Mouse (Mus musculus) gastrocnemius, postnatal 4 days (tissue): ENCODE results near the gene Cp. TPM values are rescaled to one million over a fixed set of nuclear protein-coding genes. Genes with fewer than 3 reads are reported as not detected.
"Not testable (repeated sequence)": the region's sequence is repeated elsewhere in the genome, so short reads cannot be mapped to it uniquely, and the experiment has no call there.

Experiments used
- DNase-seq, 2 experiments: peaks; one replicate each; pipeline ENCODE4 v3.0.0; 2021 to 2022; ENCODE audit warnings: low spot score in 2 of 2, mixed read lengths in 2 of 2
- long read RNA-seq, 2 experiments: library from polyadenylated mRNA; stranded (forward); transcript quantifications; one replicate each; pipeline ENCODE4 v2.0.0; 2021
- total RNA-seq, 2 experiments: library from RNA; stranded (reverse); gene quantifications; 2 replicates each; pipeline ENCODE4 v1.2.3; 2021

Cp gene
- total RNA-seq, result 10 to 100 TPM in 1 of 2 experiments, 1 to 10 TPM in 1; 9.4 to 10.1 TPM
- long read RNA-seq, experiment 1, partial matches to known transcripts, result 0 of 3 reads
- long read RNA-seq, experiment 1, other reads (novel, unspliced or antisense), result 2 of 3 reads
- long read RNA-seq, experiment 2, full-length matches to known transcripts, result 2 of 2 reads
- long read RNA-seq, experiment 2, partial matches to known transcripts, result 0 of 2 reads
- long read RNA-seq, experiment 2, other reads (novel, unspliced or antisense), result 0 of 2 reads

GRCm38 (mm10) chr3:19956885-19957284 is at the start of gene Cp:
Gene Cp, plus strand, starts transcription at chr3:19957054.
- DNase-seq, result no peak

GRCm38 (mm10) chr3:19948552-19948951 is 8.3 kb upstream of the Cp start:
- DNase-seq, result no peak

- not testable (repeated sequence) for DNase-seq
These were observed 7.5 kb upstream of the Cp start for GRCm38 (mm10) chr3:19949401-19949800.

- DNase-seq, result no peak
These were observed 3.4 kb upstream of the Cp start for GRCm38 (mm10) chr3:19953425-19953824.

DNA sequence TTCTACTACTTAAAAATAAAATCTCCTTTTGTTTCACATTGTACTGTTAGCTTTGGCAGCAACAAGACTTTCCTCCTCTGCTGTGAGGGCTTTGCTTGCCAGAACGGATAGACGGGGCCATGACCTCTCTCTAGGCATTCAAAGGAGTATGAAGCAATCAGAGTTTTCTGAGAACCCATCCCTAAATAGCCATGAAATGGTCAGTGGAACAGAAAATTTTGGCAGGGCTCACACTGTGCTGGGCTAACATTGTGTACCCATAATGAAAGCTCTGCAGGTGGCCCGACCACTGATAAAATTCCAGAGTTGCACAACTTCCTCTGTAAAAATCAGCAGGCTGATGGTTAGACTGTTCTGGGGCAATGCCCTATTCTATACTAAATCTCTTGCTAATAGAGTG is 3.0 kb upstream of the Cp start:
- DNase-seq, result peak in 1 of 2 experiments; percentile 41

DNA sequence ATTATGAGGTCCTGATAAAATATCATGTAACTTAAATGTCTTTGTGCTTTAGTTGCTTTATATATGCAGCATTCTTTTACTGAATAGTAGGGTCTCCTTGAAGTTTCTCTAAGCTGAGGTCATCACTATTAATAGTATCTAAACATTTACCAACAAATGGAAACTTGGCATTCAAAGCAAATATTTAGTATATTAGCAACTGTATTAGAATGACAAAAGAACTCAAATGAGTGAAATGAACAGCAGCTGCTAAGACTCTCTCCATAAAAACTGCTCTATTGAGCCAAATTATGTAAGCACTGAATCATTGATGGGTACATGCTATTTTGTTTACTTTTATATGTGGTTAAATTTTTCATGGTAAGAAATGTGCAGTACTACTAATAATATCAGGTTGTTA is 1.2 kb downstream of the Cp start:
- no peak for DNase-seq

DNA sequence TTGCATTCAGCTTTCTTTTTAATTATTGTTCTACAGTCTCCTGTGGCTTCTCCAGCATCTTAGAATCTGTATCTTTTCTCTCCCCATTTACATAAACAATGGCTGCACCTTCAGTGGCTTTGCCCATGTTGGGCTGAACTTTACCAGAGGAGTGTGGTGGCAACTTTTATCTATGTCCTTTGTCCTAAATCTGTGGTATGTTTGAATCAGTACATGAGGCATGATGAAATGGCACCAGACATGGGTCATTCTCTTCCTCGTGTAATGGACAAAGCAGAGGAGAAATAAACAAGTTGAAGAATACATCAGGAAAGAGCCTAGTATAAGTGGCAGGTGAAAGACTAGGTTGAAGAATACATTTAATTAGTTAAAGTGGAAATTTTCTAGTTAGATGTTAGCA is 2.1 kb downstream of the Cp start:
- DNase-seq, result no peak

DNA sequence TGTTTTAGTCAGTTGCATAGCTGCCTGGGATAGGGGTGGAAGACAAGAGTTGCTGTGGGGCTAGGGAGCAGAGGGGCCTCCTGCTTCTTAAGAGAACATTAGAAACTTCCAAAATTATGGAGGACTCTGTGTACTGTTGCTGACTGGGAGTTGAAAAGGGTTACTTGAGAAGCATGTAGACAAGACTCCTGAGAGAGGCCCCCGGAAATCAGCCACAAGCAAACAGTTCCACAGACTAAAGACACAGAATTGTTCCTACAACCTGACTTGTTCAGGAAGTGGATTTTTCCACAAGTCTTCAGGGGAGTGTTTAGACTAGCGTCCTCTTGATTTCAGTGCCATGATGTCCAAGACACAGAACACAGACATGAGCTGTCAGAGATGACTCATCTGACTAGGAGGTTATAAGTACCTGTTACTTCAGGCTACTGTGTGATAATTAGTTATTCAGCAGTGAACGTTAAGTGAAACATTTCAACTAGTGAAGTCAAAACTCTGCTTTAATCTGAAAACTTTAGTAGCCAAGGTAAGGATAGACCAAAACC is 3.8 kb downstream of the Cp start:
- no peak for DNase-seq

DNA sequence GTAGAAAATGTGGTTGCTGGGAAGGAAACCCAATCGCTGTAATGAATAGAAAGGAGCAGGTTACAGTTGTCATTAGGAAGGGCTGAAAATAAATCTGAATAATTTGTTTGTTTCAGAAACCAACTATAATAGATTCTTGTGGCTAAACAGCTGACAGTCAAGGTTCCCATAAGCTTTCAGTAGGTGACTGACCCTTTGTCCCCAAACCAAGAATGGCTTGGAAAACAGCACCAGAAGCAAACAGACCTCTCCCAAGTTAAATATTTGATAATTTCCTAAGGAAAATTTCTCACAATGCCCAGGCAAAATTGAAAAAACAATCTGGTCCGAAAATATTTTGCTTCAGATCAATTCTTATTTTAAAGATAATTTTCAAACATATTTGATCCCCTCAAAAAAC is 4.5 kb downstream of the Cp start:
- no peak for DNase-seq

- no peak for DNase-seq
These were observed 6.1 kb downstream of the Cp start for GRCm38 (mm10) chr3:19962769-19963513.

GRCm38 (mm10) chr3:19964625-19965188 is 7.9 kb downstream of the Cp start:
- DNase-seq, result no peak

- no peak for DNase-seq
These were observed 8.4 kb downstream of the Cp start for GRCm38 (mm10) chr3:19965239-19965638.

- no peak for DNase-seq
These were observed 9.2 kb downstream of the Cp start for GRCm38 (mm10) chr3:19966072-19966471.

DNA sequence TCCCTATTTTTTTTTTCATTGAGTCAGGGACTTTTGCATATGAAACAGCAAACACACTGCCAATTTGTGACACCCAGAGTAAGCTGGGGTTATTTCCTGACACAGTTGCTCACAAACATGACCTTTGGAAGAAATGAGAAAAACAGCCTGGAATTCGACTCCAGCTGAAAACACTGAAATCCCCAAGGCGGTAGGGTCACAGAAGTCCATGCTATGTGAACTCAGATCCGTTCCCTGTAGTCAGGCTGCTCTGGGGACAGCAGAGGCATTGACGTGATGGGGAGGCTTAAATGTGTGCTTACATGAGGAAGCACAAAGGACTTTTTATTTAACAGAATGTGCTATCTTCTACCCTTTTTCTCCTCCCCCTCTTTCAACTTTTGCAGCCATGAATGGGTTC is 21.6 kb downstream of the Cp start:
- DNase-seq, result no peak

DNA sequence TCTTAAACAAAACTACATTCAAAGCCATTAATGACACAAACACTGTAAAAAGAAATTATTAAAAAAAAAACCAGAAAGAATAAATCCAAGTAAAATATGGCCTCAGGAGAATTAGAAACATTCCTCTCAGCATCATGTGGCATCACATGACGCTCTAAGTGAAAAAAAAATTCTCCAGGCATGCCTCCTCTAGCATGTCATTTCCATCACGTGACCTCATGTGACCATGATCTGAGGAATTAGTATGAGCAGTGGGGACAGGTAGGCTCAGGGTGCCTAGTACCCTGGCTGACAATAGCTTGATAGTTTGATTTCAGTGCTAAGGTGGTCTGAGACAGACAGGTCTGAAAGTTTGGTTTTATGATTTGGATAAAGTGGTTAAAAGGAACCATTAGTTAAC is 24.3 kb downstream of the Cp start:
- DNase-seq, result no peak

DNA sequence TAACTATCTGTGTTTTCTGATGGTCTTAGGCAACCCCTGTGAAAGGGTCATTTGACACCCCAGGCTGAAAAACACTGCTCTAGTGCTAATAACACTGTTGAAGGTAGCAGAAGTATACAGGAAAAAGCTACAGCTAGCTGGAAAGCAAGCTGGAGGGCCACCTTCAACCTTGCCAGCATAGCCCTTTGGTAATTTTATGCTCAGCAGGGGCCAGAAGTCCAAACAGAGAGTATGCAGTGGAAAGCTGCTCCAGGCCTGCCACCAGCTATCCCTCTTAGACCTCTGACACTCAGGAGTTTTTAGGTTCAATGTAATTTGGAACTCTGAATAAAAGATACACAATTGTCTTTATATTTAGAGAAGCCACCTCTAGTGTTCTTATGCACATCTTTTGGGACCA is 26.0 kb downstream of the Cp start:
- DNase-seq, result no peak

DNA sequence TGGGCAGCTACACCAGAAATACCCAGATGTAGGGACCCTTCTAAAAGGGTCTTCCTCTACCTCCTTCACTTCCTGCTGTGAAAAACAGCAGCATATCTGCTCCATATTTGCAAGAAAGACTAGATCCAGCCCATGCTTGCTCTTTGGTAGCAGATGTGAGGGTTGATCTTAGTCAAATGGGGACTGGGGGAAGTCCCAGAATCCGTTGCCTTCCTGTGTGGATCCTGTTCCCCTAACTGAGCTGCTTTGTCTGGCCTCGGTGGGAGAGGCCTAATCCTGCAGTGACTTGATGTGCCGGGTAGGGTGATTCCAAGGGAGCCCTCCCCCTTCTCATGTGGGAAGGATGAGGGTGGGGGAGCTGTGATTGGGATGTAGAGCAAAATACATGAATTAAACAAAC is 29.3 kb downstream of the Cp start:
- DNase-seq, result no peak

DNA sequence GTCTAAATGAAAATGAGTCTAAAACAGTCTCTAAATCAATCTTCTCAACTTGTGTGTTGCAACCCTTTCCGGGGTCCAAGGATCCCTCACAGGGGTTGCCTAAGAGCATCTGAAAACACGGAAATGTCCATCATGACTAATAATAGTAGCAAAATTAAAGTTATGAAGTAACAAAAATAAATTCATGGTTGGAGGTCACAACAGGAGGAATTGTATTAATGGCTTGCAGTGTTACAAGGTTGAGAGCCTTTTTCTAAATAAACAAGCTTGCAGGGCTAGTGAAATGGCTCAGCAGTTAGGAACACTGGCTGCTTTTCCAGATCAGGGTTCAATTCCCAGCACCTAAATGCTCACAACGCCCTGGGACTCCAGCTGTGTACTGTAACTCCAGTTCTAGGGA is 33.2 kb downstream of the Cp start:
- no peak for DNase-seq

- DNase-seq, result no peak
These were observed 35.5 kb downstream of the Cp start for GRCm38 (mm10) chr3:19992388-19992787.

- DNase-seq, result no peak
These were observed 42.7 kb downstream of the Cp start for GRCm38 (mm10) chr3:19999551-19999950.

- no peak for DNase-seq
These were observed 44.0 kb downstream of the Cp start for GRCm38 (mm10) chr3:20000806-20001205.

- DNase-seq, result no peak
These were observed 45.9 kb downstream of the Cp start for GRCm38 (mm10) chr3:20002786-20003185.
